Mouse (Mus musculus) left cerebral cortex, adult 18-20 months (tissue): ENCODE measurements around the gene Esrrb. TPM values are rescaled to one million over a fixed set of nuclear protein-coding genes. Genes with fewer than 3 reads are reported as not detected.

Source experiments
- DNase-seq, 2 experiments: peaks; one replicate each; pipeline ENCODE4 v3.0.0; 2021 to 2022; ENCODE audit warnings: low spot score in 2 of 2, mixed read lengths in 1 of 2
- total RNA-seq, 2 experiments: library from RNA; stranded (reverse); gene quantifications; 2 replicates each; pipeline ENCODE4 v1.2.3; 2021

Esrrb gene
- total RNA-seq, 2 experiments from 2014 or later, result 1.3 to 2.1 TPM

GRCm38 (mm10) chr12:86491500-86491899 is 130.6 kb downstream of the Esrrb start:
- no peak for DNase-seq

DNA sequence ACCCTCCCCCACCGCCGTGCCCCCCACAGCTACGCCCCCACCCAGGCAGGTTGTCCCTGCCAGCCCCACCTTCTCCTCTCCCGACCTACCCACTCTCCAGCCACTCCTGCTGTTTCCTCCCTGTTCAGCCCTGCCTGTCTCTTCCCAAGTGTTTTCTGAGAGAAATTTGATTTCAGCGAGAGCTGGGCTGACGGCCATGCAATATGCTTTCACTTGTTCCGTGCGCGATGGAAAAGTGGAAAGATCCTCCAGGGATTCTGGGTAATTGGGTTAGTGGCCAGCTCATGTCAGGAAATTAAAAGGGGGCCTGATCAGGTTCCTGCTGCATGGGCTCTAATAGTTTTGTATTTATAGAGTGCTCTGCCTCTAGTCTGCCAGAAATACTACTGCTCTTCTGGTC is 131.9 kb downstream of the Esrrb start:
- peak; percentile 16 to 37 for DNase-seq

- DNase-seq, result no peak
Observed at GRCm38 (mm10) chr12:86497126-86497525, 136.2 kb downstream of the Esrrb start.

DNA sequence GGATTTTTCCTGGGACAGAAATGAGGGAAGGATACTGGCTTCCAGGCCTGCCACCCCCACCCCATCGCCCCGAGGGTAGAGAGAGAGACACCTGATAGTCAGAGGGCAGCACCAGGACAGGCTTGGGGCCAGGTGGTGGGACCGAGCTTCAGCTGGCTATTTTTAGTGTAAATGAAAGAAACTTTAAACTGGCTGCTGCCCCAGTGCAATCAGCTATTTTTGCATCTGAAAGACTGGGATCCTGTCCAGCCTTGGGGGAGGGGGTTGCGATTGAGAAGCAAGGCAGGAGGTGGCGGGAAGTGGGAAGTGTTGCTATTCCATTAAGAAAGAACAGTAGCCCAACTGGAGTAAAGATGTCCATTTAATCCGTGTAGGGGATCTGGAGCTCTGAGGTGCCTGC is 137.8 kb downstream of the Esrrb start:
- DNase-seq, result peak; percentile 49 to 69

DNA sequence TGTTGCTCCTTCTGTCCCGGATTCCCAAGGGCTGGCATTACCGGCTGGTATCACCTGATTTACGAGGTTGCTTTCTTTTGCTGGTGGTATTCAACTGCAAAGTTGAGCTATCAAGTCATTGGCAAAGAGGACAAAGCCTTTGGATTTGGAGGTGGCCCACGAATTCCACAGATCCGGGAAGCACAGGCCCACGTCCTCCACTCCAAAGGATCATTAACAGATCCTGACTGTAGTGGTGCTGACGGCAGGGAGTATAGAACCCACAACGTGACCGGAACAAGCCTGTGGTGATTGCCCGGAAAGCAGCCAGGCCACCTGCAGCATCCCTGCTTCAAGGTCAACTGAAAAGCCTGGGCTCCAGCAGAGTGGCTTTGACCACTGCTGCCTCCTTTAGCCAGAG is 140.8 kb downstream of the Esrrb start:
- no peak for DNase-seq

GRCm38 (mm10) chr12:86503921-86504320 is 143.0 kb downstream of the Esrrb start:
- no peak for DNase-seq

- no peak for DNase-seq
Observed at GRCm38 (mm10) chr12:86504321-86504720, 143.4 kb downstream of the Esrrb start.

DNA sequence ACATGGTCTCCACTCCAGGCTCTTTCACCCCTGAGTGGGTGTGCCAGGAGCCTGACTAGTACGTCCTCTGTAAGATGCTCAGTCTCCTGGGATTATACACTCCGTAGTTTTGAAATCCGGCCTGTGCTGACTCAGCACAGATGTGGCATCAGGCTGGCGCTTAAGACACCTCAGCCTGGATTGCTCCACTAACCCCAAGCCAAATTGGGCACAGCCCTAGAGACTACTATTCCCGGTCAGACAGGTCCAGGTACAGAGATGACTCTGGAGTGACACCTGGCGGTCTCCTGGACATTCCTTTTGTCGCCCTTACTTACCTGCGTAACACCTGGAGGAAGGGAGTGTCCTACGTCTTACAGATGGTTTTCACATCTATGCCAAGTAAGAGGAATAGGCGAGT is 146.8 kb downstream of the Esrrb start:
- no peak for DNase-seq

GRCm38 (mm10) chr12:86508313-86508988 is 147.5 kb downstream of the Esrrb start:
- no peak for DNase-seq

DNA sequence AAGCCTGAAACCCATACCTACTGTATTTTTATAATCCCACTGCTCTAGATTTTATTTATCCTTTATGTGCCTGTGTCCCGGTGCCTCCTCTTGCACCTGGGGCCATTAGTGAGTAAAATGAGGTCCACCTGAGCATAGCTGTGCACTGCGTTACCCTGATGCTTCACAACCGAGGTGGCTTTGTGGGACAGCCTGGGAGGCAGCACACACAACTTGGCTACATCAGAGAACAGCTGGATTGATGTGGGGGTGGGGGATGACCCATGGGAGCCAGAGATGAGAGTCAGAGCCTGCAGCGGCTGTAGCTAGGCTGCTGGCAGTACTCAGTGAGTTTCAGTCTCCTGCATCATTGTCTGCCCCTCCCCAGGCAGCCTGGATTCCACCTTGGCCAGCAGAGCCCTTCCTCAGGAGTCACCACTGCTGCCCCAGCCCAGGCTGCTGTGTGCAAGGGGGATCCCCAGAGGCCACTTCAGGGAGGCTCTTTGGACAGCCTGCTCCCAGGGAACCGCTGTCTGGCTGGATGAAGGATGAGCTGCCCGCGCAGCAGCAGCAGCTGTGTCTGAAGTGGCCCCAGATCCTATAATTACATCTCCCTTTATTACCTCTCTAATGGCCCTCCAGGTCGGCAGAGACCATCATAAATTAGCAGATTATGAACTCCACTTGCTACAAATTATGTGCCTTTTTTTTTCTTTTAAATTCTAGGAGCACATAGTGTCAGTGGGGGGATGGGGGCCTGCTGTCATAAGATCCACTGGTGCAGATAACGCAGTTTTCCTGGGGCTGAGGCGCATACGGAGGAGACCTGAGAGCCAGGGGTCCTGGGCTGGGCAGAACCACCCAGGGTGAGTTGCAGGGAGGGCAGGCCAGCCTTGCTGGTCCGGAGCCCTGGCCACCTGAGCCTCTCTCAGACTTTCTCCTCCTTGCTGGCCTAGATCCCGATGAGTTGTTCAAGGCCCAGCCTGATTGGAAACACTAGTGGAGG is 148.7 kb downstream of the Esrrb start:
- DNase-seq, result no peak

GRCm38 (mm10) chr12:86512335-86512734 is 151.4 kb downstream of the Esrrb start:
- DNase-seq, result no peak

GRCm38 (mm10) chr12:86513596-86513995 is 152.7 kb downstream of the Esrrb start:
- no peak for DNase-seq

- no peak for DNase-seq
Observed at GRCm38 (mm10) chr12:86516602-86517001, 155.7 kb downstream of the Esrrb start.

DNA sequence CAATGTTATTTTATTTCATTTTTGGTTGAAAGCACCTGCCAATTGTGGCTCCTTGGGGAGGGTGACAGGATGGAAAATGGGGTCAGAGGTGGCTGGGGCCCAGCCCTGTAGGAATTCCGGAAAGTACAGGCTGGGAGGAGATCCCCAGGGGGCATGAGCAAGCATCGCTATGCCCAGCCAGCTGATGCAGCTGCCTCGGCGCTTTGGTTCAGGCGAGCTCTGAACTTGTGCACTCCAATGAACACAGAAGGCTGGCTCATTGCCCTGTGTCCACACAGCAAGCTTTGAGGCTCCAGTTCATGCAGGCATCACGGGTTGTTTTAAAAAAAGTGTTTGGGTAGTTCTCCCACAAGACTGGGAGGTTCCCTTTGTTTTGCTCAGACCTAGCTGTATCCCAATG is 156.8 kb downstream of the Esrrb start:
- DNase-seq, result no peak

DNA sequence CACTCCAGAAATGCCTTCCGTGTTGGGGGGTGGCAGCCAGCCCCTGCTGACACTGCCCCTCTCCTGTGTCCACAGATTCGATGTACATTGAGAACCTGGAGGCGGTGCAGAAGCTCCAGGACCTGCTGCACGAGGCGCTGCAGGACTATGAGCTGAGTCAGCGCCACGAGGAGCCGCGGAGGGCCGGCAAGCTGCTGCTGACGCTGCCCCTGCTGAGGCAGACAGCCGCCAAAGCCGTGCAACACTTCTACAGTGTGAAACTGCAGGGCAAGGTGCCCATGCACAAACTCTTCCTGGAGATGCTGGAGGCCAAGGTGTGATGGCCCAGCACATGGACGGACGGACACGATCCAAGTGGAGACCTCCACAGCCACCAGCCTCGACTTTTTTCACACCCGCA is 157.8 kb downstream of the Esrrb start:
- peak; percentile 64 to 79 for DNase-seq

DNA sequence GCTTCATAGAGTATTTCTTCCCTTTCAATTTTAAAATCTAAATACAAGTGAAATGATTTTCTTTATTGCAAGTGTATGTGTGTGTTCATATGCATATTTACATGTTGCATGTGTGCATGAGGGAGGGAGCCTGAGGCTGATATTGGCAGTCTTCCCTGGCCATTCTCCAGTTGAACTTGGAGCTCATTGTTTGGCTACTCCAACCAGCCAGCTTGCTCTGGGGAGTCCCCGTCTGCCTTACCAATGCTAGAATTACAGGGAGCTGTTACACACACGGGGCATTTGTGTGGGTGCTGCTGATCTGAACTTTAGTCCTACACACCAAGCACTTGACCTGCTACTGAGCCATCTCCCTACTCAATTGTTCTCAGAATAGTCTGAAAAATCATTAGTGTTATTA is 173.4 kb downstream of the Esrrb start:
- no peak for DNase-seq

DNA sequence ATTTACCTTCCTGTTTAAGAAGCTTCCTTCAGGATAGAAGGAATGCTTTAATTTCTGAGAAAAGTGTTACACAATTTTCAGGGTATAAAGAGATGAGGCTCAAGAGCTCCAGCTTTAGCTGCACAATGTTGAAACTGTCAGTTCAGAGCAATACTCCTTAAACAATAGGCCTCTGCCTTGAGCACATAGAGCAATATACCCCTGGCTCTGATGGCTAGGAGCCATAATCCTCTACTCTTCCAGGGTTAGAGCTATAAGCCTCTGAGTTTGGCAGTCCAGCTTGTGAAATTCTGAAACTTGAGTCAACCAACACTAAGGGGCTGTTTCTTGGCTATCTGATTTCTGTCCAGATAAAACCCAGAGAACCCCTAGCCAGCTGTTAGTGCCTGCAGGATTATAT is 176.9 kb downstream of the Esrrb start:
- no peak for DNase-seq

GRCm38 (mm10) chr12:86538711-86539110 is 177.8 kb downstream of the Esrrb start:
- DNase-seq, result no peak

DNA sequence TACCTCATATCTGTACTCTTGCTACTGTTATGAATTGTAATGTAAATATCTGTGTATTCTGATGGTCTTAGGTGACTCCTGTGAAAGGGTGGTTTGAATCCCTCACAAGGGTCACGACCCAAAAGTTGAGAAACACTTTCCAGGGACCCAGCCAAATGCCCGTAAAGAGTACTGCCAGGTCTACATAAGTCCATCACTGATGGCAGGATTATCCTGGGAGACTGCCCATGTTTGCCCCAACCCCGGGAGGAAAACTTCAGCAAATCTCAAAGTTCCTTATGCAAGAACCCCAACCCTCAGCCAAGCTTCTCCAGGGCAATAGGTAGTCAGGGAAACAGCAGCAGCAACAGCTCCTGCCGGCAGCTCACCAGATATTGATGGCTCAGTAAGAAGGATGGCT is 178.6 kb downstream of the Esrrb start:
- no peak for DNase-seq

DNA sequence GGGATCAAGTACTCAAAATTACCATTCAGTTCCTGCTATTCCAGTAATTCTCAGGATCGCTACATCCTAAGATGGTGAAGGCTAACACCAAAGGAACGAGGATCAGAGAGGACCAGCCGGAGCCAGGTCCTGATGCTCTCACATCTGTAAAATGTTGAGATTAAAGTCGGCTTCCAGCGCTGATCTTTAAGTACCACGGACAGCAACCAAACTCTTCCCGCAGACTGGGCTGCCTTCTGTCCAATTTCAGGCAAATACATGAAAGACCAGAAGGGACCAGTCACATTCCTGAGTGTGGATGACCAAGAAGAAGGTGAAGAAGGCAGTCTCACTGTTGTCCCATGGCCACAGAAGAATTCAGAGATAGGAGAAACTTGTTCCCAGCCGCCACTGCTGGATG is 186.9 kb downstream of the Esrrb start:
- DNase-seq, result no peak

DNA sequence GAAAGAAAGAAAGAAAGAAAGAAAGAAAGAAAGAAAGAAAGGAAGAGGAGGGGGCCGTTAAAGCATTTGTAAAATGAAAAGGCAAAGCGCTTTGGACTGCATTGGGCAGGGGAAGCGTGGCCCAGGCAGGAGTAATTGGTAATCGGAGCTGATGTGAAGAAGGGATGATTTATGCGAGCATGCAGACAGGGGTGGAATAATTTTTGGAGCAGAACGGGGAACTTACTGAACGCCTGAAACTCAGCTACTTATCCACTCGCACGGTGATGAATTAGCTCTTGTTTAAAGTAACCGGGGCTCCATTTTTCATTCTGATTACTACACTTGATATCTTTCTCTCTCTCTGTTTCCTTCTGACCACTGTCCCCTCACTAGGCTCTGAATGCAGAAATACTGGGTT is 192.1 kb downstream of the Esrrb start:
- no peak for DNase-seq

DNA sequence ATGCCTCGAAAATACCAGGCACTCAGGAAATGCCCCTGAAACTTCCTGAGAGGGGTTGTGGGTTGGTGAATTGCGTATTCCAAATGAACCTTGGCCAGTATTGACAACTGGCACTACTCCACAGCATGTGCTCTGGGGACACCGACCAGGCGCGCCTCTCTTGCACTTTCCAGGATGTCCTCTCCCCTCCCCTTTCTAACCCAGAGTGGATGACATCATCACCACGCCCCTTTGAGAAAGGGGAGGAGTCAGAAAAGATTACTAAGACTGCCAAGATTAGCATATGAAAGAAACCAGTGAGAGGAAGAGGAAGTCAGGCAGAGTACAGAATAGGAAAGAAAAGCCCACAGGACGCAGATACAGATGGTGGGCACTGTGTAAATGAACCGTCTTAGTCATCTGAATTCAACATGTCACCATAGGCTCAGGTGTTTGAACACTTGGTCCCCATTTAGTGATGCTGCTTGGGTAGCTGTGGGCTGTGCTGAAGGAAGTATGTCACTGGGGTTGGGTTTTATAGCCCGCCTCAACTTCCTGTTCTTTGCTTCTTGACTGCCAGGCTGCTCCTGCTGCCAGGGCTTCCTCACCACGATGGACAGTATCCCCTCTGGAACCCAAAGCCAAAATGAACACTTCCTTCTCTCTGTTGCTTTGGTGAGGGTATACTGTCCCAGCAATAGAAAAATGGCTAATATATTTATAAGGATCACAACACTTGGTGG is 196.0 kb downstream of the Esrrb start:
- no peak for DNase-seq
